Mouse (Mus musculus) forebrain, embryonic 10.5 days (tissue): Measurements from ENCODE around the gene Ccsap. TPM values are rescaled to one million over a fixed set of nuclear protein-coding genes. Genes with fewer than 3 reads are reported as not detected.

ENCODE experiments used
- DNase-seq: peaks from one replicate; pipeline ENCODE4 v3.0.0-alpha.2; 2017; ENCODE audit warnings: low spot score; ENCODE audit errors: extremely low spot score
- H3K27ac ChIP-seq: fragments of 300-500 bp; sonication (generic); 2 replicates; pipeline ENCODE4 v1.5.1; 2016; ENCODE audit warnings: mild to moderate bottlenecking
- H3K27me3 ChIP-seq: fragments of 300-500 bp; sonication (generic); 2 replicates; pipeline ENCODE4 v1.6.1; 2016; ENCODE audit warnings: mild to moderate bottlenecking; ENCODE audit not compliant: poor library complexity, severe bottlenecking
- H3K36me3 ChIP-seq: fragments of 300-500 bp; sonication (generic); replicated peaks from 2 replicates; pipeline ENCODE4 v1.6.1; 2016; ENCODE audit warnings: mild to moderate bottlenecking, moderate library complexity
- H3K4me1 ChIP-seq: fragments of 300-500 bp; sonication (generic); 2 replicates; pipeline ENCODE4 v1.6.1; 2016
- H3K4me3 ChIP-seq: fragments of 300-500 bp; sonication (generic); 2 replicates; pipeline ENCODE4 v1.5.1; 2016; ENCODE audit warnings: mild to moderate bottlenecking, moderate library complexity
- H3K9me3 ChIP-seq: fragments of 300-500 bp; sonication (generic); 2 replicates; pipeline ENCODE4 v1.6.1; 2016; ENCODE audit warnings: mild to moderate bottlenecking, moderate library complexity
- WGBS: fragments of 180-500 bp; shearing (Covaris S2); methylation state at CpG from one replicate; pipeline ENCODE4 v1.1.7; 2016; 5-methylcytosine and 5-hydroxymethylcytosine counted together
- polyA plus RNA-seq: library from polyadenylated mRNA; unstranded; fragments of >200 nt; fragmentation: Nextera tagmentation; extraction: Ambion mirVana; gene quantifications from 2 replicates; pipeline ENCODE4 v1.2.1, GENCODE M21; 2016

Gene Ccsap
- polyA plus RNA-seq, 1 experiment from 2014 or later: 7.3 TPM

- Histone ChIP-seq H3K4me3 (peak overlapping the region; percentile 52), H3K27me3 (peaks cover 81% of the 10 kb centered on the region), H3K9me3 (no peaks in the 10 kb centered on the region)
These were observed 32.0 kb upstream of the Ccsap start for GRCm38 (mm10) chr8:123891883-123892585.

GRCm38 (mm10) chr8:123891271-123891670, 31.3 kb upstream of the Ccsap start:
- no peaks in the 10 kb centered on the region for H3K36me3 ChIP-seq
- H3K27ac ChIP-seq: no peak overlapping the region
- H3K27me3 ChIP-seq: peaks cover 79% of the 10 kb centered on the region
- no peaks in the 10 kb centered on the region for H3K9me3 ChIP-seq
- peaks cover 22% of the 10 kb centered on the region for H3K4me1 ChIP-seq
- DNase-seq: peak; percentile 57
- under 1% methylated on average over 11 of the region's 11 CpGs for WGBS
- H3K4me3 ChIP-seq: peak overlapping the region; percentile 52

More at GRCm38 (mm10) chr8:123891883-123892585, 32.0 kb upstream of the Ccsap start:
- DNase-seq: peak; percentile 22
- no peak overlapping the region for H3K27ac ChIP-seq
- no peaks in the 10 kb centered on the region for H3K36me3 ChIP-seq
- peaks cover 22% of the 10 kb centered on the region for H3K4me1 ChIP-seq
- WGBS: 1% methylated on average over 49 of the region's 49 CpGs

GRCm38 (mm10) chr8:123889797-123890196, 29.8 kb upstream of the Ccsap start:
- DNase-seq: no peak
- Histone ChIP-seq H3K9me3 (no peaks in the 10 kb centered on the region), H3K4me3 (no peak overlapping the region), H3K27ac (no peak overlapping the region), H3K36me3 (no peaks in the 10 kb centered on the region), H3K27me3 (peaks cover 80% of the 10 kb centered on the region), H3K4me1 (peaks cover 27% of the 10 kb centered on the region)
- WGBS: 85% methylated on average over 4 of the region's 4 CpGs

- 80% methylated on average over 2 of the region's 2 CpGs for WGBS
- H3K36me3 ChIP-seq: no peaks in the 10 kb centered on the region
- H3K27ac ChIP-seq: no peak overlapping the region
- no peak for DNase-seq
- peaks cover 34% of the 10 kb centered on the region for H3K4me1 ChIP-seq
- H3K4me3 ChIP-seq: no peak overlapping the region
- H3K9me3 ChIP-seq: no peaks in the 10 kb centered on the region
- peaks cover 80% of the 10 kb centered on the region for H3K27me3 ChIP-seq
These were observed 27.9 kb upstream of the Ccsap start for GRCm38 (mm10) chr8:123887956-123888355.

GRCm38 (mm10) chr8:123887163-123887562, 27.2 kb upstream of the Ccsap start:
- WGBS: 97% methylated on average over 4 of the region's 4 CpGs
- Histone ChIP-seq H3K27me3 (peaks cover 72% of the 10 kb centered on the region), H3K36me3 (no peaks in the 10 kb centered on the region), H3K27ac (no peak overlapping the region), H3K9me3 (no peaks in the 10 kb centered on the region), H3K4me1 (peaks cover 26% of the 10 kb centered on the region), H3K4me3 (no peak overlapping the region)
- DNase-seq: no peak

- Histone ChIP-seq H3K36me3 (no peaks in the 10 kb centered on the region), H3K27ac (no peak overlapping the region), H3K4me1 (peaks cover 12% of the 10 kb centered on the region), H3K27me3 (peaks cover 50% of the 10 kb centered on the region), H3K4me3 (no peak overlapping the region), H3K9me3 (no peaks in the 10 kb centered on the region)
- 7% methylated on average over 14 of the region's 14 CpGs for WGBS
- DNase-seq: no peak
These were observed 24.9 kb upstream of the Ccsap start for GRCm38 (mm10) chr8:123884721-123885565.

GRCm38 (mm10) chr8:123883094-123883493, 23.1 kb upstream of the Ccsap start:
- DNase-seq: no peak

GRCm38 (mm10) chr8:123882412-123882811, 22.4 kb upstream of the Ccsap start:
- Histone ChIP-seq H3K4me3 (no peak overlapping the region), H3K36me3 (no peaks in the 10 kb centered on the region), H3K27me3 (peaks cover 39% of the 10 kb centered on the region), H3K9me3 (no peaks in the 10 kb centered on the region), H3K4me1 (peaks cover 17% of the 10 kb centered on the region), H3K27ac (no peak overlapping the region)
- no peak for DNase-seq
- WGBS: 80% methylated on average over 2 of the region's 2 CpGs

More at GRCm38 (mm10) chr8:123883094-123883493, 23.1 kb upstream of the Ccsap start:
- Histone ChIP-seq H3K9me3 (no peaks in the 10 kb centered on the region), H3K4me3 (no peak overlapping the region), H3K4me1 (peaks cover 17% of the 10 kb centered on the region), H3K36me3 (no peaks in the 10 kb centered on the region), H3K27me3 (peaks cover 39% of the 10 kb centered on the region), H3K27ac (0 out of 2 replicates have a peak overlapping the region, but pooled peaks have one; percentile 44)
- 78% methylated on average over 4 of the region's 4 CpGs for WGBS

GRCm38 (mm10) chr8:123880821-123881350, 20.9 kb upstream of the Ccsap start:
- no peak for DNase-seq
- Histone ChIP-seq H3K27me3 (peaks cover 29% of the 10 kb centered on the region), H3K27ac (no peak overlapping the region), H3K36me3 (no peaks in the 10 kb centered on the region), H3K4me1 (peaks cover 17% of the 10 kb centered on the region), H3K4me3 (no peak overlapping the region), H3K9me3 (no peaks in the 10 kb centered on the region)
- WGBS: 63% methylated on average over 4 of the region's 4 CpGs

- no peaks in the 10 kb centered on the region for H3K36me3 ChIP-seq
- no peak overlapping the region for H3K4me3 ChIP-seq
- H3K27me3 ChIP-seq: peaks cover 23% of the 10 kb centered on the region
- H3K9me3 ChIP-seq: no peaks in the 10 kb centered on the region
- peaks cover 17% of the 10 kb centered on the region for H3K4me1 ChIP-seq
- H3K27ac ChIP-seq: no peak overlapping the region
- no peak for DNase-seq
- WGBS: 80% methylated on average over 10 of the region's 10 CpGs
These were observed 20.3 kb upstream of the Ccsap start for GRCm38 (mm10) chr8:123880271-123880670.

- Histone ChIP-seq H3K4me3 (no peak overlapping the region), H3K27ac (no peak overlapping the region), H3K36me3 (no peaks in the 10 kb centered on the region), H3K4me1 (peaks cover 5% of the 10 kb centered on the region; the same call in 1 of the 2 replicates), H3K9me3 (no peaks in the 10 kb centered on the region), H3K27me3 (no peaks in the 10 kb centered on the region)
- 89% methylated on average over 2 of the region's 2 CpGs for WGBS
- DNase-seq: no peak
These were observed 17.9 kb upstream of the Ccsap start for GRCm38 (mm10) chr8:123877865-123878264.

- Histone ChIP-seq H3K27ac (no peak overlapping the region), H3K36me3 (no peaks in the 10 kb centered on the region), H3K27me3 (no peaks in the 10 kb centered on the region), H3K4me3 (no peak overlapping the region), H3K9me3 (no peaks in the 10 kb centered on the region), H3K4me1 (peaks cover 5% of the 10 kb centered on the region; the same call in 1 of the 2 replicates)
- WGBS: 86% methylated on average over 11 of the region's 11 CpGs
- no peak for DNase-seq
These were observed 14.3 kb upstream of the Ccsap start for GRCm38 (mm10) chr8:123874324-123874723.
